Mouse (Mus musculus) stomach, postnatal 0 days (tissue): ENCODE results near the gene Sumo1. TPM values are rescaled to one million over a fixed set of nuclear protein-coding genes. Genes with fewer than 3 reads are reported as not detected.

Experiments used
- ATAC-seq: fragments of 200-750 bp; cut with Nextera tagmentation; 2 replicates; pipeline ENCODE4 v1.8.0; 2017; ENCODE audit not compliant: low FRiP score, low TSS enrichment
- DNase-seq: peaks from one replicate; pipeline ENCODE4 v3.0.0-alpha.2; 2016; ENCODE audit warnings: low spot score
- H3K27ac ChIP-seq: fragments of 300-500 bp; sonication (generic); replicated peaks from 2 replicates; pipeline ENCODE4 v1.5.1; 2014; ENCODE audit warnings: mild to moderate bottlenecking, control low read depth
- H3K27me3 ChIP-seq: fragments of 300-500 bp; sonication (generic); 2 replicates; pipeline ENCODE4 v1.6.1; 2014; ENCODE audit warnings: low read length; ENCODE audit not compliant: control insufficient read depth, insufficient read depth
- H3K36me3 ChIP-seq: fragments of 300-500 bp; sonication (generic); 2 replicates; pipeline ENCODE4 v1.6.1; 2014; ENCODE audit warnings: low read length, mixed read lengths; ENCODE audit not compliant: control insufficient read depth, insufficient read depth
- H3K4me1 ChIP-seq: fragments of 300-500 bp; sonication (generic); replicated peaks from 2 replicates; pipeline ENCODE4 v1.6.1; 2014; ENCODE audit warnings: antibody characterized with exemption; ENCODE audit not compliant: control insufficient read depth, insufficient read depth
- H3K4me2 ChIP-seq: fragments of 300-500 bp; sonication (generic); replicated peaks from 2 replicates; pipeline ENCODE4 v1.6.1; 2014; ENCODE audit warnings: low read depth, mild to moderate bottlenecking, control low read depth, moderate library complexity
- H3K4me3 ChIP-seq: fragments of 300-500 bp; sonication (generic); 2 replicates; pipeline ENCODE4 v1.5.1; 2014; ENCODE audit warnings: low read depth, low read length, control low read depth
- H3K9ac ChIP-seq: fragments of 300-500 bp; sonication (generic); 2 replicates; pipeline ENCODE4 v1.6.1; 2014; ENCODE audit warnings: mild to moderate bottlenecking, low read length, control low read depth, mixed read lengths
- H3K9me3 ChIP-seq: fragments of 300-500 bp; sonication (generic); 2 replicates; pipeline ENCODE4 v1.6.1; 2016; ENCODE audit warnings: low read length; ENCODE audit not compliant: control insufficient read depth
- CTCF ChIP-seq: IDR thresholded peaks from 2 replicates; pipeline ENCODE4 v1.5.1; 2016; ENCODE audit warnings: antibody characterized with exemption, low read depth, mild to moderate bottlenecking, moderate library complexity
- EP300 ChIP-seq: optimal IDR thresholded peaks from 2 replicates; pipeline ENCODE3; 2016; ENCODE audit warnings: antibody characterized with exemption
- WGBS: fragments of 180-500 bp; shearing (Covaris S2); extraction: QIAGEN DNeasy Blood & Tissue Kit; methylation state at CpG from one replicate; pipeline ENCODE4 v1.1.7; 2014; 5-methylcytosine and 5-hydroxymethylcytosine counted together
- polyA plus RNA-seq: library from polyadenylated mRNA; unstranded; fragments of >200 nt; fragmentation: Nextera tagmentation; extraction: Ambion mirVana; gene quantifications from 2 replicates; pipeline ENCODE4 v1.2.1, GENCODE M21; 2015

The Sumo1 gene
- polyA plus RNA-seq, 1 experiment from 2014 or later: 224 TPM

- no peak overlapping the region; the same call in 1 of the 2 replicates for H3K4me2 ChIP-seq
- H3K27me3 ChIP-seq: no peaks in the 10 kb centered on the region
- H3K4me3 ChIP-seq: no peak overlapping the region
- no peak overlapping the region for H3K9ac ChIP-seq
- H3K27ac ChIP-seq: peak overlapping the region; percentile 69
- H3K36me3 ChIP-seq: no peaks in the 10 kb centered on the region
- DNase-seq (peak; percentile 48), ATAC-seq (peak; percentile 85)
- TF ChIP-seq CTCF: no peak
- TF ChIP-seq EP300: no peak
- WGBS: 11% methylated on average over 8 of the region's 8 CpGs
- H3K4me1 ChIP-seq: peaks cover 6% of the 10 kb centered on the region; the same call in 1 of the 2 replicates
- H3K9me3 ChIP-seq: no peaks in the 10 kb centered on the region
Measured at GRCm38 (mm10) chr1:59580131-59580751, 90.4 kb downstream of the Sumo1 start.

- DNase-seq (no peak), ATAC-seq (no peak)
- H3K4me2 ChIP-seq: no peak overlapping the region
- peaks cover 6% of the 10 kb centered on the region; the same call in 1 of the 2 replicates for H3K4me1 ChIP-seq
- WGBS: 29% methylated on average over 5 of the region's 5 CpGs
- H3K9me3 ChIP-seq: no peaks in the 10 kb centered on the region
- TF ChIP-seq CTCF (no peak), EP300 (no peak)
- no peaks in the 10 kb centered on the region for H3K36me3 ChIP-seq
- H3K27me3 ChIP-seq: no peaks in the 10 kb centered on the region
- H3K27ac ChIP-seq: peak overlapping the region; percentile 69; the same call in 1 of the 2 replicates
- H3K4me3 ChIP-seq: no peak overlapping the region
- H3K9ac ChIP-seq: no peak overlapping the region
Measured at GRCm38 (mm10) chr1:59579327-59579726, 91.3 kb downstream of the Sumo1 start.

GRCm38 (mm10) chr1:59578770-59579169 lies 91.9 kb downstream of the Sumo1 start:
- Histone ChIP-seq H3K4me3 (no peak overlapping the region), H3K27me3 (no peaks in the 10 kb centered on the region), H3K4me1 (peaks cover 6% of the 10 kb centered on the region; the same call in 1 of the 2 replicates), H3K9ac (no peak overlapping the region), H3K27ac (no peak overlapping the region), H3K9me3 (no peaks in the 10 kb centered on the region), H3K36me3 (no peaks in the 10 kb centered on the region), H3K4me2 (no peak overlapping the region)
- no peak for TF ChIP-seq EP300
- no peak for TF ChIP-seq CTCF
- no peak for DNase-seq
- ATAC-seq: no peak
- 49% methylated on average over 4 of the region's 4 CpGs for WGBS

GRCm38 (mm10) chr1:59574262-59575187 lies 96.1 kb downstream of the Sumo1 start:
- Histone ChIP-seq H3K27ac (no peak overlapping the region), H3K4me2 (peak overlapping the region; percentile 37), H3K4me1 (0 out of 2 replicates have a peak, but pooled peaks cover 3% of the 10 kb centered on the region), H3K9me3 (no peaks in the 10 kb centered on the region), H3K9ac (no peak overlapping the region), H3K27me3 (no peaks in the 10 kb centered on the region), H3K4me3 (peak overlapping the region; percentile 18; the same call in 1 of the 2 replicates), H3K36me3 (no peaks in the 10 kb centered on the region)
- WGBS: 28% methylated on average over 21 of the region's 21 CpGs
- TF ChIP-seq EP300: no peak
- no peak for TF ChIP-seq CTCF
- DNase-seq: peak; percentile 46
- no peak for ATAC-seq

- no peak overlapping the region for H3K4me2 ChIP-seq
- TF ChIP-seq CTCF (no peak), EP300 (no peak)
- H3K4me3 ChIP-seq: no peak overlapping the region
- H3K36me3 ChIP-seq: no peaks in the 10 kb centered on the region
- WGBS: 85% methylated on average over 3 of the region's 3 CpGs
- H3K9me3 ChIP-seq: no peaks in the 10 kb centered on the region
- ATAC-seq: no peak
- no peak overlapping the region for H3K27ac ChIP-seq
- no peak overlapping the region for H3K9ac ChIP-seq
- H3K4me1 ChIP-seq: no peaks in the 10 kb centered on the region
- no peak for DNase-seq
- H3K27me3 ChIP-seq: no peaks in the 10 kb centered on the region
Measured at GRCm38 (mm10) chr1:59573843-59574242, 96.8 kb downstream of the Sumo1 start.
